Mouse (Mus musculus) myocyte (in vitro differentiated cells): ENCODE results near the gene Lin9.
A peak's percentile ranks its signal among the peaks of the same experiment; 100 is the strongest.

Source experiments
- E2F4 ChIP-seq: IDR thresholded peaks from one replicate; pipeline ENCODE4 v1.6.1; 2011; ENCODE audit warnings: mild to moderate bottlenecking, control low read depth, moderate library complexity; ENCODE audit not compliant: insufficient read depth
- MAX ChIP-seq: IDR thresholded peaks from one replicate; pipeline ENCODE4 v1.6.1; 2011; ENCODE audit warnings: low read depth, mild to moderate bottlenecking, control low read depth
- MYOD1 ChIP-seq, 3 experiments: IDR thresholded peaks; one replicate each; pipeline ENCODE4 v1.6.1; 2011; ENCODE audit warnings: control low read depth in 2 of 3, low read depth in 2 of 3, mild to moderate bottlenecking in 2 of 3, moderate library complexity in 1 of 3; ENCODE audit not compliant: insufficient read length in 2 of 3, control insufficient read depth in 1 of 3
- MYOG ChIP-seq, 3 experiments: IDR thresholded peaks; one replicate each; pipeline ENCODE4 v1.6.1; 2011; ENCODE audit warnings: control low read depth in 2 of 3, low read depth in 2 of 3, mild to moderate bottlenecking in 2 of 3; ENCODE audit not compliant: insufficient read length in 2 of 3, control insufficient read depth in 1 of 3, insufficient read depth in 1 of 3
- POLR2A ChIP-seq: IDR thresholded peaks from one replicate; pipeline ENCODE4 v1.6.1; 2011; ENCODE audit warnings: low read depth, mild to moderate bottlenecking, control low read depth, moderate library complexity; ENCODE audit not compliant: insufficient read length
- POLR2AphosphoS2 ChIP-seq: IDR thresholded peaks from one replicate; pipeline ENCODE4 v1.6.1; 2011; ENCODE audit warnings: low read depth, control low read depth; ENCODE audit not compliant: insufficient read length
- SRF ChIP-seq: IDR thresholded peaks from one replicate; pipeline ENCODE4 v1.6.1; 2011; ENCODE audit warnings: low read depth; ENCODE audit not compliant: control insufficient read depth, insufficient read length
- TCF12 ChIP-seq: IDR thresholded peaks from one replicate; pipeline ENCODE4 v1.6.1; 2011; ENCODE audit warnings: mild to moderate bottlenecking, control low read depth; ENCODE audit not compliant: poor library complexity, insufficient read depth, severe bottlenecking

- TF ChIP-seq POLR2A (no peak), MAX (no peak), TCF12 (no peak), E2F4 (no peak), MYOG (IDR thresholded peaks at IDR 0.05; ENCODE audit: control insufficient read depth in 1 of 3, insufficient read depth in 1 of 3, insufficient read length in 2 of 3, low read depth in 2 of 3) (peak in 2 of 3 experiments; percentile 63), MYOD1 (IDR thresholded peaks at IDR 0.05; ENCODE audit: control insufficient read depth in 1 of 3, insufficient read length in 2 of 3, low read depth in 2 of 3) (peak in 1 of 3 experiments; percentile 45), SRF (no peak), POLR2AphosphoS2 (no peak)
These were observed 40.4 kb upstream of the Lin9 start for GRCm38 (mm10) chr1:180600578-180600977.
